Mouse (Mus musculus) CH12.LX (cell line): Measurements from ENCODE around the gene 1600002K03Rik. TPM values are rescaled to one million over a fixed set of nuclear protein-coding genes. Genes with fewer than 3 reads are reported as not detected.

Experiments
- DNase-seq: peaks from one replicate; pipeline ENCODE4 v3.0.0-alpha.2; 2013; ENCODE audit errors: extremely low read depth
- H3K27ac ChIP-seq: 2 replicates; pipeline ENCODE4 v1.5.1; 2012; ENCODE audit warnings: low read depth, mild to moderate bottlenecking, control low read depth, moderate library complexity; ENCODE audit not compliant: insufficient read depth
- H3K27me3 ChIP-seq: replicated peaks from 2 replicates; pipeline ENCODE3; 2012; ENCODE audit warnings: inconsistent platforms
- H3K36me3 ChIP-seq, 2 experiments: replicated peaks in 1 of 2; 2 replicates each; pipeline versions ENCODE3 to v1.6.1; 2012; ENCODE audit warnings: inconsistent platforms in 1 of 2, low read length in 1 of 2, mild to moderate bottlenecking in 1 of 2, mixed read lengths in 1 of 2, moderate library complexity in 1 of 2; ENCODE audit not compliant: control insufficient read depth in 1 of 2, insufficient read depth in 1 of 2
- H3K4me1 ChIP-seq, 2 experiments: 2 replicates each; pipeline ENCODE4 v1.6.1; 2012; ENCODE audit warnings: inconsistent platforms in 1 of 2, moderate library complexity in 1 of 2; ENCODE audit not compliant: insufficient read depth in 2 of 2, control insufficient read depth in 1 of 2
- H3K4me2 ChIP-seq: 2 replicates; pipeline ENCODE4 v1.6.1; 2012; ENCODE audit warnings: low read depth, mild to moderate bottlenecking, control low read depth; ENCODE audit not compliant: poor library complexity, insufficient read depth, severe bottlenecking
- H3K4me3 ChIP-seq, 3 experiments: fragments of 150-350 bp in 1 of 3; sonication (generic) in 1 of 3; replicated peaks in 1 of 3; 2 replicates each; pipeline versions ENCODE3 to v1.5.1; 2011 to 2012; ENCODE audit warnings: low read depth in 2 of 3, low read length in 2 of 3, mild to moderate bottlenecking in 2 of 3, moderate library complexity in 2 of 3, control low read depth in 1 of 3, improper control_type of control experiment in 1 of 3, inconsistent platforms in 1 of 3, mixed read lengths in 1 of 3; ENCODE audit not compliant: poor library complexity in 1 of 3
- H3K79me2 ChIP-seq: replicated peaks from 2 replicates; pipeline ENCODE4 v1.6.1; 2012; ENCODE audit warnings: mild to moderate bottlenecking, moderate library complexity; ENCODE audit not compliant: control insufficient read depth, poor library complexity, insufficient read depth, severe bottlenecking; ENCODE audit errors: extremely low read depth
- H3K9ac ChIP-seq: 2 replicates; pipeline ENCODE4 v1.6.1; 2012; ENCODE audit warnings: low read depth, mild to moderate bottlenecking, control low read depth, moderate library complexity; ENCODE audit not compliant: insufficient read depth
- H3K9me3 ChIP-seq: replicated peaks from 2 replicates; pipeline ENCODE3; 2012; ENCODE audit warnings: low read length, inconsistent platforms, mixed read lengths
- BHLHE40 ChIP-seq: IDR thresholded peaks from 2 replicates; pipeline ENCODE4 v1.6.1; 2011; ENCODE audit warnings: mild to moderate bottlenecking, low read depth, low read length, improper control_type of control experiment
- CHD1 ChIP-seq: IDR thresholded peaks from 2 replicates; pipeline ENCODE4 v1.6.1; 2012; ENCODE audit warnings: low read depth, low read length, improper control_type of control experiment, inconsistent platforms
- CHD2 ChIP-seq: IDR thresholded peaks from 2 replicates; pipeline ENCODE4 v1.6.1; 2011; ENCODE audit warnings: low read length, improper control_type of control experiment
- CTCF ChIP-seq, 2 experiments: IDR thresholded peaks in 1 of 2; conservative IDR thresholded peaks in 1 of 2; 2 replicates each; pipeline ENCODE4 v1.5.1; 2011 to 2012; ENCODE audit warnings: low read depth in 2 of 2, low read length in 2 of 2, improper control_type of control experiment in 1 of 2, inconsistent platforms in 1 of 2, mild to moderate bottlenecking in 1 of 2, moderate library complexity in 1 of 2
- E2F4 ChIP-seq: IDR thresholded peaks from 2 replicates; pipeline ENCODE4 v1.6.1; 2011; ENCODE audit warnings: low read depth, low read length, improper control_type of control experiment; ENCODE audit not compliant: insufficient replicate concordance
- ELF1 ChIP-seq: IDR thresholded peaks from 2 replicates; pipeline ENCODE4 v1.6.1; 2014; ENCODE audit warnings: low read depth, mild to moderate bottlenecking, inconsistent platforms, low read length, improper control_type of control experiment
- EP300 ChIP-seq: IDR thresholded peaks from 2 replicates; pipeline ENCODE4 v1.6.1; 2011; ENCODE audit warnings: low read length, improper control_type of control experiment
- ETS1 ChIP-seq: conservative IDR thresholded peaks from 2 replicates; pipeline ENCODE4 v1.6.1; 2012; ENCODE audit warnings: low read depth, mild to moderate bottlenecking, inconsistent platforms, low read length, improper control_type of control experiment, moderate library complexity
- GABPA ChIP-seq: IDR thresholded peaks from 2 replicates; pipeline ENCODE4 v1.6.1; 2012; ENCODE audit warnings: low read depth, low read length, improper control_type of control experiment, inconsistent platforms; ENCODE audit not compliant: insufficient replicate concordance
- HCFC1 ChIP-seq: IDR thresholded peaks from 2 replicates; pipeline ENCODE4 v1.6.1; 2012; ENCODE audit warnings: low read depth, mild to moderate bottlenecking, inconsistent platforms, low read length, improper control_type of control experiment
- IRF4 ChIP-seq: IDR thresholded peaks from 2 replicates; pipeline ENCODE4 v1.6.1; 2014; ENCODE audit warnings: low read depth, mild to moderate bottlenecking, inconsistent platforms, low read length, improper control_type of control experiment
- JUN ChIP-seq: IDR thresholded peaks from 2 replicates; pipeline ENCODE4 v1.6.1; 2011; ENCODE audit warnings: low read depth, mild to moderate bottlenecking, low read length, improper control_type of control experiment, moderate library complexity; ENCODE audit not compliant: insufficient read depth
- JUND ChIP-seq: conservative IDR thresholded peaks from 2 replicates; pipeline ENCODE4 v1.6.1; 2011; ENCODE audit warnings: low read depth, low read length, improper control_type of control experiment
- KAT2A ChIP-seq: IDR thresholded peaks from 2 replicates; pipeline ENCODE4 v1.6.1; 2012; ENCODE audit warnings: low read length, improper control_type of control experiment, inconsistent platforms; ENCODE audit not compliant: insufficient replicate concordance
- MAFK ChIP-seq: IDR thresholded peaks from 2 replicates; pipeline ENCODE4 v1.6.1; 2011; ENCODE audit warnings: low read length, improper control_type of control experiment; ENCODE audit not compliant: insufficient replicate concordance
- MAX ChIP-seq: IDR thresholded peaks from 2 replicates; pipeline ENCODE4 v1.6.1; 2011; ENCODE audit warnings: low read length, improper control_type of control experiment
- MAZ ChIP-seq: IDR thresholded peaks from 2 replicates; pipeline ENCODE4 v1.6.1; 2012; ENCODE audit warnings: low read depth, mild to moderate bottlenecking, inconsistent platforms, low read length, improper control_type of control experiment, moderate library complexity
- MEF2A ChIP-seq: IDR thresholded peaks from 2 replicates; pipeline ENCODE4 v1.6.1; 2014; ENCODE audit warnings: low read depth, mild to moderate bottlenecking, inconsistent platforms, low read length, improper control_type of control experiment, borderline replicate concordance
- MXI1 ChIP-seq: IDR thresholded peaks from 2 replicates; pipeline ENCODE4 v1.6.1; 2011; ENCODE audit warnings: mild to moderate bottlenecking, low read depth, low read length, improper control_type of control experiment
- MYC ChIP-seq: IDR thresholded peaks from 2 replicates; pipeline ENCODE4 v1.6.1; 2011; ENCODE audit warnings: low read depth, mild to moderate bottlenecking, improper control_type of control experiment, low read length
- NELFE ChIP-seq: IDR thresholded peaks from 2 replicates; pipeline ENCODE4 v1.6.1; 2011; ENCODE audit warnings: low read depth, low read length, improper control_type of control experiment
- NRF1 ChIP-seq: IDR thresholded peaks from 2 replicates; pipeline ENCODE4 v1.6.1; 2014; ENCODE audit warnings: low read depth, mild to moderate bottlenecking, inconsistent platforms, low read length, improper control_type of control experiment, moderate library complexity
- PAX5 ChIP-seq: IDR thresholded peaks from 2 replicates; pipeline ENCODE4 v1.6.1; 2012; ENCODE audit warnings: low read length, inconsistent platforms, mixed read lengths
- POLR2A ChIP-seq: IDR thresholded peaks from 2 replicates; pipeline ENCODE4 v1.6.1; 2011; ENCODE audit warnings: low read depth, mild to moderate bottlenecking, improper control_type of control experiment, low read length
- POLR2AphosphoS2 ChIP-seq: IDR thresholded peaks from 2 replicates; pipeline ENCODE4 v1.6.1; 2011; ENCODE audit warnings: low read depth, low read length, improper control_type of control experiment
- RAD21 ChIP-seq: IDR thresholded peaks from 2 replicates; pipeline ENCODE4 v1.6.1; 2011; ENCODE audit warnings: low read depth, mild to moderate bottlenecking, low read length, improper control_type of control experiment, moderate library complexity
- RCOR1 ChIP-seq: conservative IDR thresholded peaks from 2 replicates; pipeline ENCODE4 v1.6.1; 2012; ENCODE audit warnings: low read depth, mild to moderate bottlenecking, inconsistent platforms, low read length, improper control_type of control experiment
- SIN3A ChIP-seq: IDR thresholded peaks from 2 replicates; pipeline ENCODE4 v1.6.1; 2012; ENCODE audit warnings: low read length, improper control_type of control experiment, inconsistent platforms
- SMC3 ChIP-seq: IDR thresholded peaks from 2 replicates; pipeline ENCODE4 v1.6.1; 2011; ENCODE audit warnings: low read depth, low read length, improper control_type of control experiment
- TBP ChIP-seq: conservative IDR thresholded peaks from 2 replicates; pipeline ENCODE4 v1.6.1; 2011; ENCODE audit warnings: low read depth, low read length, improper control_type of control experiment
- TCF12 ChIP-seq: IDR thresholded peaks from 2 replicates; pipeline ENCODE4 v1.6.1; 2014; ENCODE audit warnings: low read depth, mild to moderate bottlenecking, inconsistent platforms, low read length, improper control_type of control experiment
- UBTF ChIP-seq: IDR thresholded peaks from 2 replicates; pipeline ENCODE4 v1.6.1; 2012; ENCODE audit warnings: low read depth, mild to moderate bottlenecking, inconsistent platforms, low read length, improper control_type of control experiment, moderate library complexity
- USF1 ChIP-seq: IDR thresholded peaks from 2 replicates; pipeline ENCODE4 v1.6.1; 2014; ENCODE audit warnings: low read depth, mild to moderate bottlenecking, inconsistent platforms, low read length, improper control_type of control experiment
- USF2 ChIP-seq: conservative IDR thresholded peaks from 2 replicates; pipeline ENCODE4 v1.6.1; 2011; ENCODE audit warnings: low read depth, low read length, improper control_type of control experiment
- ZC3H11A ChIP-seq: IDR thresholded peaks from 2 replicates; pipeline ENCODE4 v1.6.1; 2012; ENCODE audit warnings: low read depth, mild to moderate bottlenecking, inconsistent platforms, low read length, improper control_type of control experiment
- ZKSCAN1 ChIP-seq: IDR thresholded peaks from 2 replicates; pipeline ENCODE4 v1.6.1; 2012; ENCODE audit warnings: low read depth, inconsistent platforms, low read length, improper control_type of control experiment, borderline replicate concordance
- ZMIZ1 ChIP-seq: IDR thresholded peaks from 2 replicates; pipeline ENCODE4 v1.6.1; 2012; ENCODE audit warnings: low read depth, mild to moderate bottlenecking, inconsistent platforms, low read length, improper control_type of control experiment
- ZNF384 ChIP-seq: IDR thresholded peaks from 2 replicates; pipeline ENCODE4 v1.6.1; 2012; ENCODE audit warnings: low read depth, low read length, improper control_type of control experiment, inconsistent platforms
- dilution Hi-C: fragments of 300-500 bp; cut with MboI; formaldehyde crosslinking; loops from 2 replicates; pipeline ENCODE4 v1.14.3; 2020; ENCODE audit warnings: low sequenced_read_pairs; ENCODE audit not compliant: extremely low pct_unique_long_range_greater_than_20kb, extremely low pct_ligation_motif_present
- in situ Hi-C: fragments of 300-500 bp; cut with MboI; formaldehyde crosslinking; loops from 3 replicates; pipeline ENCODE4 v1.14.3; 2019; ENCODE audit warnings: low sequenced_read_pairs, low pct_ligation_motif_present, low pct_unique_long_range_greater_than_20kb, mixed read lengths
- polyA plus RNA-seq: library from polyadenylated mRNA; unstranded; fragments of >175 nt; gene quantifications from 2 replicates; pipeline ENCODE4 v1.2.1, GENCODE M21; 2012; ENCODE audit warnings: low read depth; ENCODE audit not compliant: insufficient read length
- total RNA-seq, 2 experiments: library from RNA; depleted of rRNA; stranded (reverse); fragments of 300-350 nt in 1 of 2; fragments of >200 nt in 1 of 2; gene quantifications; 2 replicates each; pipeline ENCODE4 v1.2.3; 2012 to 2014

1600002K03Rik gene
- total and polyA plus RNA-seq, 3 experiments: 19.3 to 40.2 (median 30.5) TPM

DNA sequence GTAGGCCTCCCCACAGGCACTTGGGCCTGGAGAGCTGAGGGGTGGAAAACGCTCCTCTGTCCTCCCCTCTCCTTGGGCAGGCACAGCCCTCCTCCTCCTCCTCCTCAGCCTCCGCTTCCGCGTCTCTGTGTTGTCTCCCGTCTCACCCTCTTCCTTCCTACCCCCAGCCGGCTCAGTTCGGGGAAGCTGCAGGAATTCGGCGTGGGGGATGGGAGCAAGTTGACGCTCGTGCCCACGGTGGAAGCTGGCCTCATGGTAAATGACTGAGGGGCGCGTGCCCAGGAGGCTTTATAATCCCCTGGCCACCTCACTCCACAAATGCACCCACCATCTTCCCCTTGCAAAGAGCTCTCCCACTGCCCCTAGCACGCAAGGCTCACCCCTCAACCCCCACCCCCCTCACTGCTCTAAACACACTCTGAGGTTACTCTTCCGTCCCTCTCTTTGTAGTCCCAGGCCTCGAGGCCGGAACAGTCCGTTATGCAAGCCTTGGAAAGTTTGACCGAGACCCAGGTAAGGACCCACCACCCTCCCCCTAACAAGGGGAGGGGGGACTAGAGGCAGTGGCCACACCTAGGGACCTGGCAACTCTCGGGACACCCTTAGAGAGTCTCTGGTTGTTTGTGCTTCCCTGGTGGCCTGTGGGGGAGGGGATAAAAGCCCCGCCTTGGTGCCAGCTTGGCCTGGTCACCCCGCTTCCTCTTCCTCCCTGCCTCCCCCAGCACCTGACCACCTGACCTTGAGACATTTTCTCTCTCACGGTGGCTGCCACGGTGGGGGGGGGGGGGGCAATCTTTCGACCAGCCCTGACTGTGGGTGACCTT lies 21.3 kb upstream of the 1600002K03Rik start:
- Histone ChIP-seq H3K27ac (peak overlapping the region; percentile 96), H3K79me2 (peaks cover 15% of the 10 kb centered on the region), H3K4me3 (peak overlapping the region; percentile 81 to 84 (median 82)), H3K9ac (peak overlapping the region; percentile 95), H3K4me1 (peaks cover 28 to 52% of the 10 kb centered on the region in 2 experiments), H3K4me2 (peak overlapping the region; percentile 67), H3K9me3 (no peaks in the 10 kb centered on the region), H3K36me3 (peaks cover 37 to 49% of the 10 kb centered on the region in 2 experiments), H3K27me3 (no peaks in the 10 kb centered on the region)
- TF ChIP-seq MAX (0 out of 2 replicates have a peak, but pooled peaks have one; percentile 10), JUND (no peak), USF1 (peak; percentile 58), RAD21 (no peak), SMC3 (no peak), GABPA (no peak), MAZ (no peak; the same call in 1 of the 2 replicates), MAFK (no peak), USF2 (no peak; the same call in 1 of the 2 replicates), KAT2A (no peak), NRF1 (no peak), MXI1 (0 out of 2 replicates have a peak, but pooled peaks have one; percentile 24), JUN (no peak), CHD1 (no peak), RCOR1 (no peak), ELF1 (peak; percentile 66), ETS1 (peak; percentile 55), CHD2 (peak; percentile 21; the same call in 1 of the 2 replicates), E2F4 (no peak), POLR2A (no peak), ZC3H11A (no peak), ZNF384 (no peak), MYC (no peak), IRF4 (0 out of 2 replicates have a peak, but pooled peaks have one; percentile 34), MEF2A (peak; percentile 7), TCF12 (peak; percentile 67), NELFE (0 out of 2 replicates have a peak, but pooled peaks have one; percentile 13), POLR2AphosphoS2 (no peak), EP300 (no peak), ZMIZ1 (0 out of 2 replicates have a peak, but pooled peaks have one; percentile 27), SIN3A (peak; percentile 5), PAX5 (no peak), TBP (no peak), ZKSCAN1 (no peak), HCFC1 (no peak), BHLHE40 (peak; percentile 46; the same call in 1 of the 2 replicates), UBTF (peak; percentile 32; the same call in 1 of the 2 replicates), CTCF (conservative IDR thresholded peaks at IDR 0.05 in 1 of 2, IDR thresholded peaks at IDR 0.05 in 1 of 2; ENCODE audit: low read depth in 2 of 2, low read length in 2 of 2) (no peak)
- DNase-seq: no peak
- dilution Hi-C loops (no loop called here), in situ Hi-C loops (no loop called here)
